Mouse (Mus musculus): Measurements from ENCODE around the gene Hmgcr.

GRCm38 (mm10) chr13:96697805-96698586 lies 27.3 kb upstream of the Hmgcr start:
- TF ChIP-seq CTCF (IDR thresholded peaks at IDR 0.05; ENCODE audit: control insufficient read depth, insufficient read depth, low read length): no peak
- no peak for TF ChIP-seq POLR2A (IDR thresholded peaks at IDR 0.05; ENCODE audit: borderline replicate concordance, control insufficient read depth, low read depth, low read length)
